Mouse (Mus musculus): ENCODE measurements around the gene Gtf2i. TPM values are rescaled to one million over a fixed set of nuclear protein-coding genes. Genes with fewer than 3 reads are reported as not detected.

Gene Gtf2i
- polyA plus RNA-seq, 1 experiment from 2014 or later = 137 TPM

DNA sequence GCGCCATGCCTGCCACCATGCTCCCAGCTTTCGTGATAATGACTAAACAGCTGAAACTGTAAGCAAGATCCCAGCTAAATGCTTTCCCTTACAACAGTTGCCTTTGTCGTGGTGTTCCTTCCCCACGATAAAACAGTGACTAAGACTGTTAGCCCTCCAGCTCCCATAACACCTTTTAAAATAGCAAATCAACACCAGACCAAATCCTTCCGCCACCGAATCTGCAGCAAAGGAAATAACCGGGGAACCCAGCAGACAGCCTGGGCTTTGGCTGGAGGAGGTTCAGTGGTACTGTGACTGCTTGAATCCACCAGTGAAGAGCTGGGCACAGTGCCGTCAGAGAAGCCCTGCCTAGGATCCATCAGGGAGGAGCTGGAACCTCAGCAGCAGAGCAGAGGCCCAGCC lies 65.3 kb downstream of the Gtf2i start:
- ATAC-seq = no peak
- Histone ChIP-seq H3K4me3 (replicated peaks) (no peak overlapping the region), H3K9ac (no peak overlapping the region), H3K27me3 (replicated peaks) (no peaks in the 10 kb centered on the region), H3K4me2 (replicated peaks) (no peak overlapping the region), H3K9me3 (no peaks in the 10 kb centered on the region), H3K4me1 (replicated peaks) (no peaks in the 10 kb centered on the region), H3K27ac (no peak overlapping the region), H3K36me3 (peaks cover 87% of the 10 kb centered on the region)
- WGBS = 93% methylated on average over 8 of the region's 8 CpGs

DNA sequence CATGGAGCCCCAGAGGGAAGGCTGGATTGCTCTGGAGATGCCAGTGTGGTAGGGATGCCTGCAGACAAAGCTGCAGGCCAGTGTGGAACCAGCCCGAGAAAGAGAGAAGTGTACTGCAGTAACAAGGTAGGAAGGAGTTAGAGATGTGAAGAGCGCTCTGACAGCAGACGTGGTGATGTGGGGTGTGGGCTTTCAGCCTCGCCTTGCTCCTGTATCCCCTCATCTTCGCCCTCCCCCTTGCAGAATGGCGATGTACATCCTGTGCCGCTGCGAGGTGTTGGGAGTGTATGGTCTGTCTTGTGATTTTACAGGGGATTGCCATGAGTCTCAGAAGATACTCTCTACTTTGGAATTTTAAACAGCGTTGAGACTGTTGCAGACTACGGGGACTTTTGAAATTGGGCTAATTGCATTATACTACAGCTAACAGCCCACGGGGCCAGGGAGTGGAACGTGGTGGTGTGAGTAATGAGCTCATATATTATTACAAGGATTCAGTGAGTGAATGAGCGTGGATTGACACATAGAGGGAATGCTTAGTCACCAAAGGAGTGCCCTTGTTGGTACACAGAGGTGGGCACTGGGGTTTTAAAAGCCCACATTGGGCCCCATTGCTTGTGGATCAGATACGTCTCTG lies 65.8 kb downstream of the Gtf2i start:
- H3K27ac ChIP-seq = no peak overlapping the region
- no peak overlapping the region for H3K9ac ChIP-seq
- H3K4me2 ChIP-seq (replicated peaks) = no peak overlapping the region
- no peaks in the 10 kb centered on the region for H3K9me3 ChIP-seq
- H3K4me3 ChIP-seq (replicated peaks) = no peak overlapping the region
- 91% methylated on average over 14 of the region's 14 CpGs for whole genome bisulfite sequencing
- no peaks in the 10 kb centered on the region for H3K4me1 ChIP-seq (replicated peaks)
- H3K36me3 ChIP-seq = peaks cover 90% of the 10 kb centered on the region
- ATAC-seq = no peak
- H3K27me3 ChIP-seq (replicated peaks) = no peaks in the 10 kb centered on the region

DNA sequence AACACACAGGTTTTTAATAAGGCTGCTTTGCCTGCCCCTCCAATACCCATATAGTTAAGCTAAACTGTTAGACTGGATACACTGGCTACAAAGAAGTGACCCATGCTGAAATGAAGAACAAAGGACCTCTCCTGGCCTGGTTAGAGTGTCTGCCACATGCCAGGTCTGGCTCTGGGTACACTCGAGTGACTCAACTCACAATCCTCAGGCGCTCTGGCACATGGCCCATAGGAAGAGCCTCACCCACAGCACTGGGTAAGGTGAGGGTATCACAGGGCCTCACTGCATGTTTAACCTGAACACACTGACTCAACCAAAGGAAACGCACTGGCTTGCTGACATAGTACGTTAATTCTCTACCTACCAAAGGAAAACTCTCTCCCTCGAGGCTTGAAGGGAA lies 68.4 kb downstream of the Gtf2i start:
- H3K27me3 ChIP-seq (replicated peaks) = no peaks in the 10 kb centered on the region
- peaks cover 90% of the 10 kb centered on the region for H3K36me3 ChIP-seq
- no peak overlapping the region for H3K9ac ChIP-seq
- no peak overlapping the region for H3K4me2 ChIP-seq (replicated peaks)
- no peak for ATAC-seq
- H3K27ac ChIP-seq = no peak overlapping the region
- 87% methylated on average over 5 of the region's 5 CpGs for WGBS
- no peak overlapping the region for H3K4me3 ChIP-seq (replicated peaks)
- H3K4me1 ChIP-seq (replicated peaks) = no peaks in the 10 kb centered on the region
- no peaks in the 10 kb centered on the region for H3K9me3 ChIP-seq

GRCm38 (mm10) chr5:134244890-134245289 lies 69.7 kb downstream of the Gtf2i start:
- WGBS = 89% methylated on average over 5 of the region's 5 CpGs
- Histone ChIP-seq H3K27ac (no peak overlapping the region), H3K4me3 (replicated peaks) (no peak overlapping the region), H3K36me3 (peaks cover 95% of the 10 kb centered on the region), H3K4me2 (replicated peaks) (no peak overlapping the region), H3K4me1 (replicated peaks) (no peaks in the 10 kb centered on the region), H3K27me3 (replicated peaks) (no peaks in the 10 kb centered on the region), H3K9ac (no peak overlapping the region), H3K9me3 (no peaks in the 10 kb centered on the region)
- no peak for ATAC-seq

DNA sequence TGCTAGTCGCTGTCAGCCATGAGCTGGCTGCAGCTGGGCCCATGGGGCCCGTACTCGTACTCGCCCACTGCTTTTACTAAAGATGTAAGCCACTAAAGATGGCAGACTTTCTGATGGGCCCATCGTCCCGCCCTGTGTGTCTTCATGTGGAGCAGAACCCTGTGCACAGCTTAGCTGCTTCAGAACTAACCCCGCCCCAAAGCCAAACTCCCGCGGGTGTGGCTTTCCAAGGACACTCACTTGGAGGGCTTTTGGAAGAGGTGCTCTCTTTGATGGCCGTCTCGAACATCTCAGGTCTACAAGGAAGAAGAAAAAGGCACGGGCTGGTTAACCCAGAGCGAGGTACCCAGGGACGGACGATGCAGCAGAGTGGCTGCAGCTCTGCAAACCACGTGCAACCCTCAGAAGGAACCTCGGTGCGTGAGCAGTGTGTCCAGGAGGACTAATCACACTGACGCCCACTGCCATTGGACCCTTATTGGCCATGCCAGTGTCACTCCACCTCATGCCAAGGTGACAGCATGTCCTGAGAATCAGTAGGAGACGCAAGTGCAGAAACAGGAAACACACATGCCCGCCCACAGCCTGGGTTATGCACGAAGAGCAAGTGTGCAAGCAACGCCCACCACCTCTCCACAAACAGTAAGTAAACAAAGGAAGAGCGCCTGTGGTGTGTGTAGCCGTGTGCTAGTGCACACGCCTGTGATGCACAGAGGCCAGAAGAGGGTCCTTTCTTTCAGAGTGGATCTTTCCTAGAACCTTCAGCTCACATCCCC lies 70.7 kb downstream of the Gtf2i start:
- no peak overlapping the region for H3K27ac ChIP-seq
- H3K27me3 ChIP-seq (replicated peaks) = no peaks in the 10 kb centered on the region
- H3K36me3 ChIP-seq = peaks cover 95% of the 10 kb centered on the region
- H3K9me3 ChIP-seq = no peaks in the 10 kb centered on the region
- no peak overlapping the region for H3K9ac ChIP-seq
- no peaks in the 10 kb centered on the region for H3K4me1 ChIP-seq (replicated peaks)
- WGBS = 86% methylated on average over 26 of the region's 26 CpGs
- no peak overlapping the region for H3K4me3 ChIP-seq (replicated peaks)
- H3K4me2 ChIP-seq (replicated peaks) = no peak overlapping the region
- ATAC-seq = no peak

GRCm38 (mm10) chr5:134241831-134242230 lies 72.7 kb downstream of the Gtf2i start:
- 85% methylated on average over 5 of the region's 5 CpGs for WGBS
- peaks cover 96% of the 10 kb centered on the region for H3K36me3 ChIP-seq
- no peak overlapping the region for H3K4me2 ChIP-seq (replicated peaks)
- H3K9ac ChIP-seq = no peak overlapping the region
- no peaks in the 10 kb centered on the region for H3K4me1 ChIP-seq (replicated peaks)
- no peaks in the 10 kb centered on the region for H3K27me3 ChIP-seq (replicated peaks)
- no peak overlapping the region for H3K27ac ChIP-seq
- H3K9me3 ChIP-seq = no peaks in the 10 kb centered on the region
- ATAC-seq = no peak
- H3K4me3 ChIP-seq (replicated peaks) = no peak overlapping the region

DNA sequence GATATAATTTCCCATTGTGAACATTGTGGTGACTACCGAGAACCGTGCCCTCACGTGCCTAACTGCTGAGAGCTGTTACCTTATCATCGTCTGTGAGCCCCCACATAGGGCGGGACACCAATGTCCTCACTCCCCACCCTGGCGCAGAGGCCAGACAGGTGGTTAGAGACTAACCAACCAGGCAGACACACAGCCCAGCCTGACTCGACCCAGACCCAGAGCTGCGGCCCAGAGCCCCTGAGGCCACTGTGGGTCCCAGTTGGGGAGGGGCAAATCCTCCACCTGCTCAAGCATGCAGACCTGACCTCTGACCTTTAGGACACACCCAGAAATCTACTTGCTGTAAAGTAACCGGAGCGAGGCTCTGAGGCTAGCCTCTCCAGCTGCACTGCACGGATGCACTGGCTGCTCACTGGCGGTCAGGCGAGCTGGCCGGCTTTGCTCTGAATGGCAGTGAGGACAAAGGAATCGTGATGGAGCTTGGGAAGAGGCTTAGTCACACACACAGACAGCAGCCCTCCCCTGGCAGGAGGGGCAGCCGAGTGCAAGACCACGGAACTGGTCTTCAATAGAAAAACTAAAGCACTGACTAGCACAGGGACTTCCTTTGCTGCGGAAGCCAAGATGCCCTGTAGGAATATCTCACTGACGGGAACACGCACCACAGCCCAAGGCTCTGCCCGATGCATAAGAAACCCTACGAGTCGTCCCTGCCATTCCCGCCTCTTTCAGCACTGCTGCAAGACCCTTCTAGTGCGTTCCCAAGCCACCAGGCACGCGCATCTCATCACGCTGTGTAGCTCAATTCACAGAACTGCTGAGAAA lies 76.4 kb downstream of the Gtf2i start:
- WGBS = 86% methylated on average over 28 of the region's 28 CpGs
- Histone ChIP-seq H3K4me2 (replicated peaks) (no peak overlapping the region), H3K36me3 (peaks cover 72% of the 10 kb centered on the region), H3K4me1 (replicated peaks) (peaks cover 20% of the 10 kb centered on the region), H3K27me3 (replicated peaks) (no peaks in the 10 kb centered on the region), H3K9ac (no peak overlapping the region), H3K4me3 (replicated peaks) (no peak overlapping the region), H3K27ac (no peak overlapping the region), H3K9me3 (no peaks in the 10 kb centered on the region)
- peak; percentile 20; the same call in 1 of the 2 replicates for ATAC-seq

DNA sequence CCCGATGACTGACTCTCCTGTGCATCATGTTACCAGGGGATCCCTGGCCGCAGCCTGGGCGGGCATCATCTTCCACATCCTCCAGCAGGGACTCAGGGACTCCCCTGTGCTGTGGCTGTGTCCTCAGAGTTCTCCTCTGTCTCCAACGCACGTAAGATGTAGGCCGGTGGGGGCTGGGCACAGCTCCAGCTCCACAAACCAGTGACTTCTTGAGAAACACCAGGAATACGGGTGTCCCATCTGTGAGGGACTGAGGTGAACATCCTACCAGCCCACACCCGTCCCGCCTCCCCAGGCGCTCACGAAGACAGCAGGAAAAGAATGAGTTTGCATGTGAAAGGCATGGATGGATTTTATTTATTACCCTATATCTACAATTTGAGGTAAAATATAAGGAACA lies 77.1 kb downstream of the Gtf2i start:
- 86% methylated on average over 11 of the region's 11 CpGs for WGBS
- ATAC-seq = no peak
- H3K27me3 ChIP-seq (replicated peaks) = no peaks in the 10 kb centered on the region
- no peaks in the 10 kb centered on the region for H3K9me3 ChIP-seq
- no peak overlapping the region for H3K9ac ChIP-seq
- H3K27ac ChIP-seq = no peak overlapping the region
- H3K4me2 ChIP-seq (replicated peaks) = no peak overlapping the region
- no peak overlapping the region for H3K4me3 ChIP-seq (replicated peaks)
- peaks cover 23% of the 10 kb centered on the region for H3K4me1 ChIP-seq (replicated peaks)
- H3K36me3 ChIP-seq = peaks cover 65% of the 10 kb centered on the region

DNA sequence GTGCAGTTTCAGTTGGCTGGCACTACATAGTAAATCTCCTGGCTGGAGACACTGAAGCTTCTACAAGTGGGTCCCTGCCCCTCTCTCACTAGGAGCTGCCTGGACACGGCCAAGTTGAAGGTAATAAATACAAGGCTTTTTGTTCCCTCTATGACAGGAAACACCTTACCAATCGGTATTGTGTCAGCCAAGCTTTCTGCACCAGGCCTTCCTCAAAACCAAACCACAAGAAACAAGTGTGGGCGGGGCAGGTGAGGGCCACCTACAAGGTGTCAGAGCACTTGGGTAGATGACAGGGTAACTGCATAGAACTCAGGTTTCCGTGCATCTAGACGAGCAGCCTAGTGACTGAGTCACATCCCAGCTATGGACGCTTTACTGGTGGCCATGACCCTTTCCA lies 77.8 kb downstream of the Gtf2i start:
- Histone ChIP-seq H3K27me3 (replicated peaks) (no peaks in the 10 kb centered on the region), H3K4me2 (replicated peaks) (no peak overlapping the region), H3K36me3 (peaks cover 58% of the 10 kb centered on the region), H3K9ac (no peak overlapping the region), H3K9me3 (no peaks in the 10 kb centered on the region), H3K4me3 (replicated peaks) (no peak overlapping the region), H3K27ac (no peak overlapping the region), H3K4me1 (replicated peaks) (peaks cover 29% of the 10 kb centered on the region)
- ATAC-seq = no peak
- 80% methylated on average over 6 of the region's 6 CpGs for WGBS

GRCm38 (mm10) chr5:134236241-134236640 lies 78.3 kb downstream of the Gtf2i start:
- no peaks in the 10 kb centered on the region for H3K9me3 ChIP-seq
- ATAC-seq = no peak
- H3K36me3 ChIP-seq = peaks cover 52% of the 10 kb centered on the region
- 77% methylated on average over 3 of the region's 3 CpGs for WGBS
- H3K9ac ChIP-seq = no peak overlapping the region
- no peak overlapping the region for H3K4me2 ChIP-seq (replicated peaks)
- no peak overlapping the region for H3K27ac ChIP-seq
- no peaks in the 10 kb centered on the region for H3K27me3 ChIP-seq (replicated peaks)
- peaks cover 32% of the 10 kb centered on the region for H3K4me1 ChIP-seq (replicated peaks)
- no peak overlapping the region for H3K4me3 ChIP-seq (replicated peaks)

DNA sequence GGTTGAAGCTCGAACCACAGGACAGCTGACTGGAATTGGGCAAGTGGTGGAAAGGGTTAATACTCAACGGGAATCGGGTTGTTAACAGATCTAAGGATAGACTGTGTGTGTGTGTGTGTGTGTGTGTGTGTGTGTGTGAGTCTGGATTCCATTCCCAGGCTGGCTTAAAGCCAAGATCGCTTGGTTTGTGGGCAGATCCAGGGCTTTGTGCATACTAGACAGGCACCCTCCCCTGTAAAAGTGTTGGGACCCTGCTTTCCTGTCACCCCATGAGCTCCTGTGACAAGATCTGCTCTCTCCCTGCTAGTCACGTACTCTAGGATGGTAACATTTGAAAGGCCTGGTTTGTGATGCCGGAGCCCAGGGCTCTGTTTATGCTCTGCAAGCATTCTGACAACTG lies 79.4 kb downstream of the Gtf2i start:
- H3K4me1 ChIP-seq (replicated peaks) = peaks cover 32% of the 10 kb centered on the region
- H3K4me2 ChIP-seq (replicated peaks) = no peak overlapping the region
- no peaks in the 10 kb centered on the region for H3K9me3 ChIP-seq
- H3K36me3 ChIP-seq = peaks cover 41% of the 10 kb centered on the region
- WGBS = 20% methylated on average over 6 of the region's 6 CpGs
- H3K9ac ChIP-seq = no peak overlapping the region
- no peak overlapping the region for H3K4me3 ChIP-seq (replicated peaks)
- peak overlapping the region; percentile 63 for H3K27ac ChIP-seq
- H3K27me3 ChIP-seq (replicated peaks) = no peaks in the 10 kb centered on the region
- no peak for ATAC-seq

GRCm38 (mm10) chr5:134234205-134234604 lies 80.4 kb downstream of the Gtf2i start:
- Histone ChIP-seq H3K4me1 (replicated peaks) (peaks cover 32% of the 10 kb centered on the region), H3K9ac (no peak overlapping the region), H3K4me3 (replicated peaks) (no peak overlapping the region), H3K27ac (peak overlapping the region; percentile 32; the same call in 1 of the 2 replicates), H3K4me2 (replicated peaks) (no peak overlapping the region), H3K9me3 (no peaks in the 10 kb centered on the region), H3K27me3 (replicated peaks) (no peaks in the 10 kb centered on the region), H3K36me3 (peaks cover 32% of the 10 kb centered on the region)
- WGBS = 47% methylated on average over 2 of the region's 2 CpGs
- no peak for ATAC-seq

All from intestine, embryonic 15.5 days (tissue).